Mouse (Mus musculus) monocyte, adult 5-6 weeks (primary cell): Measurements from ENCODE around the gene Prpf40b. TPM values are rescaled to one million over a fixed set of nuclear protein-coding genes. Genes with fewer than 3 reads are reported as not detected.

ENCODE experiments used
- ATAC-seq: fragments of 153-309, 156-312 bp; replicated peaks from 2 replicates; pipeline ENCODE4 v1.8.0; 2017; ENCODE audit warnings: mild to moderate bottlenecking; ENCODE audit not compliant: low TSS enrichment, insufficient number of reproducible peaks, severe bottlenecking, poor library complexity, low FRiP score
- total RNA-seq: library from RNA; stranded (forward); fragments of 200-1000, 200-491, 200-594 nt; gene quantifications from 3 replicates; pipeline ENCODE4 v1.2.3, GENCODE M21; 2017

Prpf40b gene
- total RNA-seq, 1 experiment from 2014 or later = 0.57 TPM

DNA sequence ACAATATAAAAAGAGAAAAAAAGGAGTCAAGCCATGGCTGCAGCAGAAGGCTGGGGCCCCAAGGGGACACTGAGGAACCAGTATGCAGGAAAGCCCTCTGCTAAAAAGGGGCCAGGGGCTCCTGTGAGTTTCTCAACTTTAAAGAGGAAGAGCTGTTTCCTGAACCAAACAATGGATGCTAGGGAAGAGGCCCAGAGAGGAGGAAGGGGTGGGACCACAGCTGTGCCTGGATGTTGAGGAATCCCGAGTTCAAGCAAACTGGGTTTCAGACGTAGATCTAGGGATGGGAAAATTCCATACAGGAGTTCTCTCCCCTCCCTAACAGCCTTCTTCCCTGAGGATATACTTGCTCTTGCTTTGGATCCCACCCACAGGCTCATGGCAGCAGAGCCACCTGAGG is 31.5 kb downstream of the Prpf40b start:
- ATAC-seq = no peak

DNA sequence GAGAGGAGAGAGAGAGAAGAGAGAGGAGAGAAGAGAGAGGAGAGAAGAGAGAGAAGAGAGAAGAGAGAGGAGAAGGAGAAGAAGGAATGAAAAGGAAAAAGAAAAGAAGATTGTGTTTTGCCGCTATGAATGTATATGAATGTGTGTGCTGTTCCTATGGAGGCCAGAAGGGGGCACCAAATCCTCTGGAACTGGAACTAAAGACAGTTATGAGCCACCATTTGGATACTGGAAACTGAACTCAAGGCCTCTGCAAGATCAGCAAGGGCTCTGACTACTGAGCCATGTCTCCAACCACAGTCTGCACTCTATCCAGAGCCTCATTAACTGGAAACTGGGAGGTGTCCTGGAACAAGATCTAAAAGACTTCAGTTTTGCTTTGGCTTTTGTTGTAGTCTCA is 32.1 kb downstream of the Prpf40b start:
- peak; percentile 51; the same call in 1 of the 2 replicates for ATAC-seq

DNA sequence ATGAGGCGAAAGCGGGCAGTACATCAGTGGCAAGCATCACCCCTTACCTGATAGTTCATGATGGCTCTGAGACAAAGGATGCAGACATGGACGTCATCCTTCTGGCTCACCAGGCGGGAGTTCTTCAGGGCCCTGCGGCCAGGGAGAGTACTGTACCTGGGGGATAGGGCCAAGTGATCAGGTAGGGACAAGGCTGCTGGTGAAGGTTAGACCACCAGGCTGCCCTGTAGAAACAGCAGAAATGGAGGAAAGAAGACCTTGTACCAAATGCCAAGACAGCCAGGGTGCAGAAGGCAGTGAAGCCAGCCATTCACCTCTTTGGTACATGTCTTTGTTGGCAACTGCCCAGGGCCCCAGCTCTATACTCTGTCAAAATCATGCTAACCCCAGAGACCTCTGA is 33.1 kb downstream of the Prpf40b start:
- ATAC-seq = no peak

DNA sequence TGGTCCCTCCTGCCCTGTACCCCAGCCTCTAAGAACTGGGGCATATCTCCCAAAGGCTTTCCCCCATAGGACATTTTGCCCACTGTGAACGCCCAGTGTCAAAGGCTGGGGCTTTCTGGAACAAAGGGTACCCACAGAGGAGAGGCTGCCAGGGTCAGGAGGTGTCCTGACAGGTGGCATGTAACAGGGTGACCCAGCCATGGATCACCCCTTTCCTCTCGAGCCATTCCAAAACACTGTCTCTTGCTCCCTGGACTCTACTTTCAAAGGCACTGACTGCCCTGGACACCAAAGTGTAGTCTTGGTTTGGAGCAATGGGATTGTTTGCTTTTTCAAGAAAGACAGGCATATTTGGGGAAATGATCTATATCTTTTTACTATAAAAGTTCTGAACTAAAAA is 35.4 kb downstream of the Prpf40b start:
- no peak for ATAC-seq

DNA sequence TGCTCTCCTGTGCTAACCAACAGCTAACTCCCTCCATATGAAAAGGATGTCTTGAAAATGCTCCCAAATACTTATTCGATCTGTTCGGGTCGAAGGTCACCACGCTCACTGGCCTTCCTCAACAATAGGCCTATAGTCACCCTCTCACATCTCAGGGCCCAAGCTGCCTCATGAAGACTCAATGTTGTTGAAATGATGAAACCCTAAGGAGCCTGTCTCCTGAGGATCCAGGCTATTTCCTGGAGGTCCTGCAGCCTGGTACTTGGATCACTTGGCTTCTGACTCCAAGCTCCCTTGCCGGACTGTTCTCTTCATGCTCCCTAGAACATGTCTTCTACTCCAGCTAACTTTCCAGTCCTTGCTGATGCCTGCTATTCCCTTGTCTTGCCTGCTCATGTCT is 36.5 kb downstream of the Prpf40b start:
- no peak for ATAC-seq

DNA sequence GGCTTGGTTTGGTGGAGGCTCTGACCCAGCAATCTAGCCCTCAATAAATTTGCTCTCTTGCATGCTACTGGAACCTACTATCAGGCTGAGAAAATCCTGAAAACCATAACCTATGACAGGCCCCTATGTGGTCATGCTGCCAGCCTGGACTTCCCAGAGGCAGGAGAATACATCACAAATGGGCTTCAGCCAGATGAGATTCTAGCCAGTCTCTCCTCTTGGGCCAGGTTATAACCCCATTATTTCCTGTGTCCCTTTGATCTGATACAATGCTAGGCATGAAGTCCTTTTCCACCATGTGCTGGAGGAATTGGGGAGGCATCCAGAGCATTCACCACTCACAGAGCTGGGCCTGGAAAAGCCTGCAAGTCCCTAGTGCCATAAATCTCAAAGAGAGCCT is 37.2 kb downstream of the Prpf40b start:
- ATAC-seq = no peak

DNA sequence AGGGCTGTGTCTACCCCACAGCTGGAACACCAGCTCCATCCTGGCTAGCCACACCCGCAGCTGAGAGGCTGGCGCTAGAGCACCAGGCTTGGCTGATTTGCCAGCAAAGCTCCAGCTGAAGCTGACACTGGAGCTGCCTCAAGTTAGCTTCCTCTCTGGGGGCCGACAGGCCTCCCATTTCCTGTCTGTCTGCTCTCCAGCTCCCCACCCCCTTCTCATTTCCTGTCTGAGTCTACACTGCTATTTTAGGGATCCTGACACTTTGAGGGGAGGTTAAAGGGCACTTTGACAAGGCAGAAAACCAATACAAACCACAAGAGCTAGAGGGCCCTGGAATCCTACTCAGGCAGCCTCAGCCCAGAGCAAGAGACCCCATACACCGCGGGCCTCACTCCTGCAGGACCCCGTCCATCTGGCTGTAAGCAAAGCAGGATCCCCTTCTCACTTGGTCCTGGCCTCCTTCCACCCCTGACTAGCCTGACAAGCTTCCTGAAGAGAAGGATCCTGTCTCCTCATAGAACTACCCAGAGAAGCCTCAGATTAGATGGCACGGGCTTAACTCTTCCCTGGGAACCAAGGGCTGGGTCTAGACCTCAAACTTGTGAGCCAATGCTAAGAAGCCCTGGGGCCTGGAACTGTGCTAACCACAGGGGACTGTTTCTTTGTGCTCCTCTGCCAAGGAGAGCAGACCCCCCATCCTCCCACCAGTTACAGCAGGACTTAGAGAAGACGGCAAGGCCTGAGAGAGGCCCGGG is 38.2 kb downstream of the Prpf40b start:
- ATAC-seq = peak; percentile 92

DNA sequence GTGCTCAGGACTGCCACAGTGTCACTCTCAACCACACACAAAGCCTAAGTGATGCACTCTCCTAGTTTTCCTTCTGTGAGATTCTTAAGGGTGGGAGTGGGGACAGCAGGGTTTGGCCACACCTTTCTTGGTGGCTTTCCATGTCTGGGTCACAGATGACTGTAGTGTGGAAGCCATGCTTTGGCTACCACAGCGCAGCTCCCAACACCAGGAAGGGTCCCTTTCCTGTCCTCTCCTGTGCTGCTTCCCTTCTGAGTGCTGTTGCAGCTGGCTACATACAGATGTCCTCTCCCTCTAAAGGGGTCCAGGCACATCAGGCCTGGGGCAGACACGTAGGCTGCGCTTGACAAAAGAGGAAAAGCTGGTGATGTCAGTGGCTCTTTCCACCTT is 38.8 kb downstream of the Prpf40b start:
- no peak for ATAC-seq

DNA sequence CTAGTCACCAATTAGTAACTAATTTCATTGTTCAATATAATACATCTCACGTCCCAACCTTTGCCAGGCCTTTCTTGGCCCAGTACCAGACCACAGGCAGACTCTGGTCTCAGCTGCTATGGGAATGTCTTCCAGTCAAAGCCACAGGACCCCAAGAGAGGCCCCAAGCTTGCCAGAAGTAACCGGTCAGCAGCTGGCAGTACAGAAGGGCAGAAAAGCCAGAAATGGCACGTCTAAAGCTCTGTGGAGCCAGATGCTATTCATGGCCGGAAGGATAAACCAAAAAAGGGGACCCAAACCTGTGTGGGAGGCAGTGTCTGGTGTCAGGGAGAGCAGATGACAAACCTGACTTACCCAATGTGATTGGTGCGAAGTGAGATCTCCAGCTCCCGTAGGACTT is 39.6 kb downstream of the Prpf40b start:
- ATAC-seq = no peak

DNA sequence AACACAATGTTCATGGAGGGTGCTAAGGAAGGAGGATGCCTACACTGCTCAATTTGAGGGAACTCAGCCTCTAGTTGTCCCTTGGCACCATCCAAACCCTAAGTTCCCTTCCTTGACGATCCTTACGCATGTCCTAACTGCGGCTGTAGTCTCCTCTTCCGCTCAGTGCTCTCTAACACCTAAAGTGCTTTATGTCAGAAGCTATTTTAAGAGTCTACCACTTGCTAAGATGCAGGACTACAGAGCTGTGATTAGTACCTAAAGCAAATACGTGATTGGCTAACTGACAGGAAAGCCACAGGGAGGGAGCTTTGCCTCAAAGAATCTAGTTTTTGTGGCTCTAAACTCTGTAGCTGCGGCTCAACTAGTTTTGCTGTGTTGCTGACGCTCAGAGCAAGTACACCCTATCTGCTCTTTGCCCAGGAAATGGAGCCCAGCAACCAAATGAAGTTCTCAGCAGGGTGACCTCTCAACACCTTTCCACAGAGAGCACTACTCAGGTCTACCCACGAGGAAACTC is 41.0 kb downstream of the Prpf40b start:
- no peak for ATAC-seq

DNA sequence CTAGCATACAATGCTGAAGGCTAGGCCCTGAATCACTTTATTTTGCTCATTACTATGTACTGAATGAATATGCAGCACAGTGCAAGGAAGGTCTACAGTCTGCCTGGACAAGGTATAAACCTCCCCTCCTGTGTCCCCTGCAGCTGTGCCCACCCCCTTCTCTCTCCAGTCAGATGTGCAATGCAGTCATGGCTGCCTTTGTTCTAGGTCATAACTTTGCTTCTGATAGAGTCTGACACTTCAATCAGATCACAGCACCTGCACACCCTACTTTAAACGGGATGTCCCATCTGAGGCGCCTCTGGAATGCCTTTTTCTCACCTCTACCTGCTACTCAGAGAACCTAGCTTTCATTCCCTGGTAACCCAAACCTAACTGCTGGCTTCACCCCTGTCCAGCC is 44.0 kb downstream of the Prpf40b start:
- no peak for ATAC-seq

DNA sequence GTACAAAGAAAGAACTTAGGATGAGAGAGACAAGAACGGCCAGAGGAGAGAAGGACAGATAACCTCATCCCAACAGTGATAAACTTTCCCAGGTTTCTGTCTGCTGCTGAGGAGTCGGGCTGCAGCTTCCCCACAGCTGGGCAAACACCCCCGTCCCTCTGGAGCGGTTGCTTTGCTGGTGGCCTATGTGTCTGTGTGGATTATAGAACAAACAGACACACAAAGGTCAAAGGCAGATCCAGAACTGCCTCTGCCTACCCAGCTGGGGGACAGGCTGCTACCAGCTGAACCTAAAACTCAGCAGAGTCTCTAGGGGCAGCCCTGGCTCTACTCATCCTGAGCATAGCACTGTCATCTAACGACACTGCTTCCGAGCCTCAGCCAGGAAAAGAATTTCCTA is 44.8 kb downstream of the Prpf40b start:
- no peak for ATAC-seq

DNA sequence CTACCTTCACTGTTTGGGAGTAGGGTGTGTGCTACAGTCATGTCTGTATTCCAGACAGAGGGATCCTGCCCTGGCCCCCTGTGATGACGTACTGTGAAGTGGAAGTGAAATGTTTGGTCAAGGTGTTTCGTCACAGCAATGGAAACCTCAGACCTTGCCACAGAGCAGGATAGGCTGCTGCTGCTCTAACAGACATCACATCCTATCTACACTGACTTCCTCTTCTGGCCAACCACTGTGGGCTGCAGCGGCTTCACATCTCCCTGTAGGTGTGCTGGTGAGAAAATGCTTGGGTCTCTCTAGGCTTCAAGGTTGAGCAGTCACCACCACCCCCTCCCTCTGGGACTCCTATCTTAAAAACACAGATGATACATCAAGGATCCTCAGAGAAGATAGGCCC is 46.2 kb downstream of the Prpf40b start:
- ATAC-seq = peak; percentile 91

DNA sequence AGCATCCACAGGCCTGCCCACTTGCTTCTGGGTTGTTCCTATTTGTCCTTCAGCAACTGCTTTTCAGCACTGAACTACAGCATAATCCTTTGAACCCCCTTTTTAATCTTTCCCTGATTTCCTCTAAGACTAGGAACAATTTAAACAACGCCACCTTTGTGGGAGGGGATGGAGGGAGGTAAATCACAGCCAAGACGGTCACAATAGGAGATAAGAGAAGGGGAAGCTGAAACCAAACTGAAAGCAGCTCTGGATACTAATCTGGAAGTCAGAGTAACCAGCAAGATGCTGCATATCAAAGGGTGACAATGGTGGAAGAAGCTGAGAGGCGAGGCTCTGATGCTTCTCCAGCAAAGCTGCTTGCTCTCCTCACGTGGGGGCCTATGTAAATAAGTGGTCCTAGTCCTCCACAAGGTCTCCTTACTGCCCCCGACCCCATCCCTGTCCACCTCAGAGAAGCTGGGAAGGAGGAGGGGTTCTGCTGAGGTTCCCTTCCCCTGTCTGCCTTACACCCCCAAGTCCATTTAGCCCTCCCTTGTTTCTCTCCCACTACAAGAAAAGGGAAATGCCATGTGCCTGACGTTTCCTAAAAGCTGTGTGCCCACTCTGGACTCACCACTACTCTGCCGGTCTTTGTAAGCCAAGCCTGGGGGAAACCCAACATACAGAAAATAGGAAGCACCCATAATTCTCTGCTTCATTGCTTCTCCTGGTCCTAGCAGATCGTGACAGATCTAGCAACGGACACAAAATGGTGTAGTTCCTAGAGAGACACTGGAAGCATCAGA is 47.5 kb downstream of the Prpf40b start:
- peak; percentile 27; the same call in 1 of the 2 replicates for ATAC-seq

DNA sequence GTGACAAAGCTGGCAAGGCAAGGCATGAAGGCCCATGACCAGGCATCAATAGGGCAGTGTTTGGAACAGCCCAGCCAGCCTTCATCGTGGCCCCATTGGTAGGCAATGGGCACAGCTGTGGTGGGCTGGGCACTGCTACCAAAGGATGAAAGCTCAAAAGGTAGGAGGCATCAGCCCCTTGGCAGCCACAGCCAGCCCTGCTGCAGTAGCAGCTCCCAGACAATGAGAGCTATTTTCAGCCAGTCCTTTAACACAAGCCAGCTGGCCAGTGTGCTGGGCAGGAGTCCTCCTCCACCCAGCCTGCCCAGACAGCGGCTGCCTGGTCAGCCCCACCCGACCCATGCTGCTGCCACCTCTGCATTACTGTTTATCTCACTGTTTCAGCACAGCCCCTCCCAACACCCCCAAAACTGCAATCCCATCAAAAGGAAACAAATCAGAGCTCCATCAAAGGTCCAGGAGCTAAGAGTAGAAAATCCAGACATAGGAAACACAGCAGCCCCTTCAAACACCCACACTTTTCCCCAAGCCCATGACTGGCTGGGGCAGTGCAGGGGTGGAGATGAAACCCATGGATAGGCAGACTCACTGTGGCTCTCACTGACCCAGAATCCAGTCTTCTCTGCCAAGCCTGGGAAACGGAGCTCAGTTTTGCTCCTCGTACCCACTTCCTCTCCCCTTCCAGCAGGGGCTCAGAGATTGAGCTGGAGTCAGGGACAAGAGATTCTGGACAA is 48.7 kb downstream of the Prpf40b start:
- no peak for ATAC-seq

DNA sequence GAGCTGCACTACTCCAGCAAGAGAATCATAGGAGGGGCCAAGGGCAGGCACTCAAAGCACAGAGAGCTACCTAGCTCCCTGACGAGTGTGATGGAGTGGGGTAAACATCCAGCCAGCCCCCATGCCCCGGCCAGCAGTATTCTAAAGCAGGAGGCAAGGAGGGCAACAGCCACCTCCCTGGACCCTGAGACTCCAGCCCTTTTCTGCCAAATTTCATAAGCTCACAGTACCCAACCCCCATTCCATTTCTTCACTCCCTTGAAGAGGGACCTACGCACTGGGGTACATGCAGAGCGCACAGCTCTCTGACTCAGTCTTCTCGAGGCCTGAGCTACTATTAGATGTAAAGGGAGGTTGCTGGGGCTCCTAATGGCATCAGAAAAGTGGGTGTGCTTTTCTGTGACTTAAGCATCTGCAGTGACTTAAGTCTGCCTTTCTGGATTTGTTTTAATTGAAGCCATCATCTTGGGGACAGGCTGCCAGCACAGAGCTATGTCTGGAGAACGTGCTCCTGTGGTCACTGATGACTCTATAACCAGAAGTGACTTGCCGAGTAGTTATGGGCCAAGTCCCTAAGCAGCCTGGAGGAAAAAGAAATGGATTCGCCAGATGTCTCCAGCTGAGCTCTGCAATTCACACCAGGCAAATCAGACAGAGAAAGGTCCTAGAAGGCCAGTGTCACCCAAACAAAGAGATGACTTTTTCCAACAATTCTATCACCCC is 49.4 kb downstream of the Prpf40b start:
- no peak for ATAC-seq

DNA sequence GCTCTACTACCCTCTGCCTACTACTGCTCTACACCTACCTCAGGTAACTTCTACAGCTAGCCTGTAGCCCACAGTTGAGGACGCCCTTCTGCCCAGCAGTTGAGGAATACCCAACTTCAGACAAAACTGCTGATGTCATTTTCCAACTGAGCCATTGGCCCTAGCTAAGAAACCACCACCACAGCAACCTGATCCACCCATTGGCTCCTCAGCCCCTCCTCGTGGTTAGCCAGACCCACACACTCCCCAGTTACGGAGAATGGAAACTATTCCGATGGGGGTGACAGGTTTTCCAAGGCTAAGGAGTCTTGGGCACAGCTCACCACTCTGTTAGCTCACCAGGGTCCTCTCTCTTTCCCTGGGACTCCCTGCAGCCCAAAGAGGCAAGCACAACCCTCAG is 50.1 kb downstream of the Prpf40b start:
- ATAC-seq = no peak

DNA sequence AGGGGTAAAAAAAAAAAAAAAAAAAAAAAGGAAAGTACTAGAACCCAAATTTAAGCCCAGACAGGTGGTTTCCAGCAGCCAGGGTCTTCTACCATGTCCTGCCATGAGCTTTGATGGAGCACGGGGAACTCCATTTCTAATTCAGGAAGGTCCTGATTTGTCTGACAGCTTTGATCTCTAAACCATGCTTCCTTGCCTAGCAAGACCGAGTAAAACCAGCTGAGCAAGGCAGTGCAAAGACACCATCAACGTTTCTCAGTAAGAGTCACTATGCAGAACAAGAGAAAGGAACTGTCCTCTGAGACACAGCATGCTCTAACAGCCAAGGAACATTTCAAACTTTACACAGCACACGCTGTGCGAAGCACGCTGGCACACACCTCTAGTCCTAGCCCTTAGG is 56.7 kb downstream of the Prpf40b start:
- ATAC-seq = no peak

DNA sequence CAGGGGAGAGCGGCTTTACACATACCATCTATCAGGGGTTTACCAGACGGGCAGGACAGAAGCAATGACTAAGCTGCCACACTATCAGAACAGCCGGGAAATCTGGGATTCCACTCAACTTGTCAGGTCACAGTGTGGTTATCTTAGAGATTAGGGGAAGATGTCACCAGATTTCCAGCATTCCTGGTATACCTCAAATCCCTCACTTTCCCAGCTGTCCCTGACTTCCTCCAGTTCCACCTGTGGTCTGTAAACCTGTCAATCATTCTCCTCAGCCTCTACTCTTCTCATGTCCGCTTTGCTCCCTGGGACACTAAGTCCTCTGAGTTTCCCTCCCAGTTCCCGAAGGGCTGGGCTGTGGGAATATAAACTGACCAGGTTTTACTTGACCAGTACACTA is 57.4 kb downstream of the Prpf40b start:
- ATAC-seq = no peak
